Comparison of ENCODE assay signal across 19 mouse cellular contexts in genomic region chr8:13517284-13517781, GRCm38 (mm10). TPM values are rescaled to one million over a fixed set of nuclear protein-coding genes. Genes with fewer than 3 reads are reported as not detected.
DNase-seq lines count a peak whose midpoint lies in the region; ATAC-seq and TF ChIP-seq lines count a peak whose summit lies in the region.
"Had no signal": no experiment of that assay in that cellular context is flagged by ENCODE, and none has a peak within 500 bp of the region (broad histone marks: within the 10 kb centered on the region; RNA-seq: fewer than 3 reads in every experiment).

No protein-coding gene starts in this region.

- DNase-seq in gastrocnemius, adult 2 months: no peak
- DNase-seq in gastrocnemius, postnatal 25 days: no peak
- no peak for DNase-seq in limb, embryonic 10.5 days (ENCODE audit: low spot score)
- peak; percentile 80 for DNase-seq in adipocyte (ENCODE audit: low spot score)
- no peak for DNase-seq in retina, postnatal 1 day
- DNase-seq in left cerebral cortex, postnatal 25 days (ENCODE audit: low spot score in 2 of 2): no peak
- DNase-seq: cerebellum, adult 11-12 months; cerebellum, postnatal 36 days; midbrain, embryonic 14.5 days had no signal

- ATAC-seq in limb, embryonic 13.5 days (ENCODE audit: low FRiP score, low read depth): peak; percentile 70
- no peak for ATAC-seq in stomach, embryonic 14.5 days (ENCODE audit: insufficient number of reproducible peaks, insufficient read depth, low FRiP score, low read depth)

- no peak overlapping the region for H3K4me2 ChIP-seq in limb, embryonic 13.5 days (replicated peaks)
- H3K4me2 ChIP-seq in stomach, embryonic 14.5 days (replicated peaks; ENCODE audit: low read depth, low read length): no peak overlapping the region
- H3K4me2 ChIP-seq: embryonic facial prominence, embryonic 12.5 days; liver, embryonic 15.5 days had no signal

- no peaks in the 10 kb centered on the region for H3K9me3 ChIP-seq in limb, embryonic 13.5 days
- no peaks in the 10 kb centered on the region for H3K9me3 ChIP-seq in limb, embryonic 10.5 days (replicated peaks)
- H3K9me3 ChIP-seq in stomach, embryonic 14.5 days (ENCODE audit: control insufficient read depth, low read depth, low read length): no peaks in the 10 kb centered on the region
- H3K9me3 ChIP-seq: embryonic facial prominence, embryonic 12.5 days; liver, embryonic 15.5 days had no signal

- no peak overlapping the region for H3K4me3 ChIP-seq in gastrocnemius, adult 2 months
- H3K4me3 ChIP-seq in limb, embryonic 13.5 days: no peak overlapping the region
- H3K4me3 ChIP-seq in limb, embryonic 10.5 days: no peak overlapping the region
- no peak overlapping the region for H3K4me3 ChIP-seq in stomach, embryonic 14.5 days (ENCODE audit: low read depth, low read length)
- H3K4me3 ChIP-seq: embryonic facial prominence, embryonic 12.5 days; layer of hippocampus, adult 2 months; liver, embryonic 15.5 days had no signal

- peaks cover 26% of the 10 kb centered on the region; the same call in 1 of the 2 replicates for H3K4me1 ChIP-seq in limb, embryonic 13.5 days
- H3K4me1 ChIP-seq in limb, embryonic 10.5 days: no peaks in the 10 kb centered on the region
- H3K4me1 ChIP-seq in stomach, embryonic 14.5 days (ENCODE audit: control insufficient read depth, insufficient read depth, low read length): peaks cover 11% of the 10 kb centered on the region
- H3K4me1 ChIP-seq: embryonic facial prominence, embryonic 12.5 days; liver, embryonic 15.5 days had no signal

- WGBS in limb, embryonic 13.5 days: 85% methylated on average over 6 of the region's 6 CpGs
- WGBS in limb, embryonic 10.5 days: 94% methylated on average over 6 of the region's 6 CpGs
- WGBS in stomach, embryonic 14.5 days: 80% methylated on average over 6 of the region's 6 CpGs

- H3K27me3 ChIP-seq in limb, embryonic 13.5 days: 0 out of 2 replicates have a peak, but pooled peaks cover 5% of the 10 kb centered on the region
- H3K27me3 ChIP-seq in limb, embryonic 10.5 days (ENCODE audit: low read depth, poor library complexity, severe bottlenecking): no peaks in the 10 kb centered on the region
- H3K27me3 ChIP-seq in stomach, embryonic 14.5 days (ENCODE audit: control insufficient read depth, insufficient read depth, low read length): no peaks in the 10 kb centered on the region
- H3K27me3 ChIP-seq: embryonic facial prominence, embryonic 12.5 days; liver, embryonic 15.5 days had no signal

- H3K27ac ChIP-seq in gastrocnemius, adult 2 months: 0 out of 2 replicates have a peak overlapping the region, but pooled peaks have one; percentile 8
- H3K27ac ChIP-seq in limb, embryonic 13.5 days: peak overlapping the region; percentile 33; the same call in 1 of the 2 replicates
- no peak overlapping the region for H3K27ac ChIP-seq in limb, embryonic 10.5 days
- peak overlapping the region; percentile 21; the same call in 1 of the 2 replicates for H3K27ac ChIP-seq in stomach, embryonic 14.5 days (ENCODE audit: low read length)
- H3K27ac ChIP-seq: embryonic facial prominence, embryonic 12.5 days; layer of hippocampus, adult 2 months; liver, embryonic 15.5 days had no signal

- intact Hi-C loops in gastrocnemius, adult 2 months (cut with DNase I): no loop called here
- intact Hi-C loops in left cerebral cortex, postnatal 25 days (cut with DNase I): no loop called here

- no peak overlapping the region for H3K9ac ChIP-seq in limb, embryonic 13.5 days
- H3K9ac ChIP-seq in stomach, embryonic 14.5 days (replicated peaks; ENCODE audit: low read depth, low read length): no peak overlapping the region
- H3K9ac ChIP-seq: embryonic facial prominence, embryonic 12.5 days; liver, embryonic 15.5 days had no signal

- H3K36me3 ChIP-seq in limb, embryonic 13.5 days: no peaks in the 10 kb centered on the region
- no peaks in the 10 kb centered on the region for H3K36me3 ChIP-seq in limb, embryonic 10.5 days
- H3K36me3 ChIP-seq in stomach, embryonic 14.5 days (ENCODE audit: control insufficient read depth, insufficient read depth, low read length): no peaks in the 10 kb centered on the region
- H3K36me3 ChIP-seq: embryonic facial prominence, embryonic 12.5 days; liver, embryonic 15.5 days had no signal

- TF ChIP-seq CTCF in gastrocnemius, adult 2 months (IDR thresholded peaks at IDR 0.05): no peak

RNA-seq across cellular contexts. Expression of gene Gas6, which starts 23.0 kb away (rescaled TPM):
- 10 to 100 TPM; 63.4 to 87.3 TPM for total RNA-seq in gastrocnemius, adult 2 months (2021)
- total RNA-seq in gastrocnemius, postnatal 25 days (2021): 10 to 100 TPM; 66.3 to 67.5 TPM
- 19.3 and 19.9 TPM in 2 replicates for polyA plus RNA-seq in limb, embryonic 13.5 days (2015; fragmentation: Nextera tagmentation; extraction: Ambion mirVana)
- polyA plus RNA-seq in limb, embryonic 10.5 days (2016; fragmentation: Nextera tagmentation; extraction: Ambion mirVana): 3.4 and 4.3 TPM in 2 replicates
- polyA plus RNA-seq in stomach, embryonic 14.5 days (2014; fragmentation: Nextera tagmentation; extraction: Ambion mirVana): 67.7 and 68.7 TPM in 2 replicates
- 10 to 100 TPM; 97.5 to 98.9 TPM for total RNA-seq in left cerebral cortex, postnatal 25 days (2021)

RNA-seq across cellular contexts. Expression of gene 1700029H14Rik, which starts 44.9 kb away (rescaled TPM):
- total RNA-seq in gastrocnemius, adult 2 months (2021): not detected
- not detected for total RNA-seq in gastrocnemius, postnatal 25 days (2021)
- polyA plus RNA-seq in limb, embryonic 13.5 days (2015; fragmentation: Nextera tagmentation; extraction: Ambion mirVana): not detected in 2 replicates
- not detected in 2 replicates for polyA plus RNA-seq in limb, embryonic 10.5 days (2016; fragmentation: Nextera tagmentation; extraction: Ambion mirVana)
- polyA plus RNA-seq in stomach, embryonic 14.5 days (2014; fragmentation: Nextera tagmentation; extraction: Ambion mirVana): not detected in 2 replicates
- total RNA-seq in left cerebral cortex, postnatal 25 days (2021): not detected
- total RNA-seq: hematopoietic stem cell, adult 5-6 weeks; layer of hippocampus, adult 2 months; megakaryocyte progenitor cell, adult 5-6 weeks had no signal
- polyA plus RNA-seq: C2C12; embryonic facial prominence, embryonic 12.5 days; forebrain, embryonic 11.5 days; kidney, embryonic 14.5 days; liver, embryonic 15.5 days; midbrain, embryonic 14.5 days had no signal
